Mouse (Mus musculus) heart, postnatal 0 days (tissue): ENCODE results near the gene Adal.

ENCODE experiments used
- CTCF ChIP-seq: IDR thresholded peaks from 2 replicates; pipeline ENCODE4 v1.5.1; 2016; ENCODE audit warnings: antibody characterized with exemption, control low read depth, low read depth
- EP300 ChIP-seq: IDR thresholded peaks from 2 replicates; pipeline ENCODE4 v1.6.1; 2016; ENCODE audit warnings: antibody characterized with exemption, low read depth

DNA sequence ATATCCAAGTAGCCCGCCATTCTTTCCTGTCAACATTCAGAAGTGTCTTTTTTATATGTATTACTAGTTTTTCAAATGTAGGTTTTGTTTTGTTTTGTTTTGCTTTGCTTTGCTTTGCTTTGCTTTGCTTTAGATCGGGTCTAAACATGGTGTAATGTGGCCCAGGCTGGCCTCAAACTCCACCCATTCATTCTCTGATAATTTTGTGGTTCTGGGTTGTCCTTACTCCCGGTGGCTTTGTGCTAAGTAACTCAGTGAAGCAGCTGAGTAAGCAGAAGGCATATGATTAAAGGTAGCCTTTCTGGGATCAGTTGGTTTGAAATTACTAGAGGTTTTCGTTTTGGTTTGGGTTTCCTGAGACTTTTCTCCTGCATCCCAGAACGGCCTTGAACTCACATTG is 9.5 kb downstream of the Adal start:
- no peak for TF ChIP-seq CTCF
- no peak for TF ChIP-seq EP300
